Mouse (Mus musculus): ENCODE results near the gene Slc44a2. TPM values are rescaled to one million over a fixed set of nuclear protein-coding genes. Genes with fewer than 3 reads are reported as not detected.

The Slc44a2 gene
- polyA plus RNA-seq, 1 experiment from 2014 or later, result 76.9 TPM

Other genes with a start within 250 kb of the Slc44a2 start
- 0.51 and 2.2 TPM in 2 replicates for gene Gm49373, start 247.6 kb upstream of the Slc44a2 start, polyA plus RNA-seq (2016; fragmentation: Nextera tagmentation; extraction: Ambion mirVana)
- gene Fdx1l, start 247.1 kb upstream of the Slc44a2 start, polyA plus RNA-seq (2016; fragmentation: Nextera tagmentation; extraction: Ambion mirVana), result 37.6 and 42.6 TPM in 2 replicates
- gene Gm38431, start 228.7 kb upstream of the Slc44a2 start, polyA plus RNA-seq (2016; fragmentation: Nextera tagmentation; extraction: Ambion mirVana), result 2.0 and 2.8 TPM in 2 replicates
- gene Raver1, start 228.7 kb upstream of the Slc44a2 start, polyA plus RNA-seq (2016; fragmentation: Nextera tagmentation; extraction: Ambion mirVana), result 74.2 and 82.7 TPM in 2 replicates
- 12.8 TPM in 2 replicates for gene Tyk2, start 189.5 kb upstream of the Slc44a2 start, polyA plus RNA-seq (2016; fragmentation: Nextera tagmentation; extraction: Ambion mirVana)
- 260 and 272 TPM in 2 replicates for gene Cdc37, start 170.7 kb upstream of the Slc44a2 start, polyA plus RNA-seq (2016; fragmentation: Nextera tagmentation; extraction: Ambion mirVana)
- 12.8 and 14.5 TPM in 2 replicates for gene Pde4a, start 155.0 kb upstream of the Slc44a2 start, polyA plus RNA-seq (2016; fragmentation: Nextera tagmentation; extraction: Ambion mirVana)
- 47.5 and 49.6 TPM in 2 replicates for gene Keap1, start 81.3 kb upstream of the Slc44a2 start, polyA plus RNA-seq (2016; fragmentation: Nextera tagmentation; extraction: Ambion mirVana)
- 0.33 and 0.38 TPM in 2 replicates for gene S1pr5, start 72.3 kb upstream of the Slc44a2 start, polyA plus RNA-seq (2016; fragmentation: Nextera tagmentation; extraction: Ambion mirVana)
- gene Atg4d, start 55.4 kb upstream of the Slc44a2 start, polyA plus RNA-seq (2016; fragmentation: Nextera tagmentation; extraction: Ambion mirVana), result 47.4 and 50.7 TPM in 2 replicates
- gene Kri1, start 32.7 kb upstream of the Slc44a2 start, polyA plus RNA-seq (2016; fragmentation: Nextera tagmentation; extraction: Ambion mirVana), result 19.5 and 20.8 TPM in 2 replicates
- 70.6 and 74.5 TPM in 2 replicates for gene Cdkn2d, start 29.3 kb upstream of the Slc44a2 start, polyA plus RNA-seq (2016; fragmentation: Nextera tagmentation; extraction: Ambion mirVana)
- 3.3 TPM in 2 replicates for gene Ap1m2, start 8.4 kb upstream of the Slc44a2 start, polyA plus RNA-seq (2016; fragmentation: Nextera tagmentation; extraction: Ambion mirVana)
- 335 and 363 TPM in 2 replicates for gene Ilf3, start 47.2 kb downstream of the Slc44a2 start, polyA plus RNA-seq (2016; fragmentation: Nextera tagmentation; extraction: Ambion mirVana)
- gene Qtrt1, start 91.1 kb downstream of the Slc44a2 start, polyA plus RNA-seq (2016; fragmentation: Nextera tagmentation; extraction: Ambion mirVana), result 43.5 and 50.8 TPM in 2 replicates
- gene Dnm2, start 104.2 kb downstream of the Slc44a2 start, polyA plus RNA-seq (2016; fragmentation: Nextera tagmentation; extraction: Ambion mirVana), result 73.8 and 78.4 TPM in 2 replicates
- gene Tmed1, start 189.6 kb downstream of the Slc44a2 start, polyA plus RNA-seq (2016; fragmentation: Nextera tagmentation; extraction: Ambion mirVana), result 68.0 and 68.2 TPM in 2 replicates
- gene AB124611, start 205.5 kb downstream of the Slc44a2 start, polyA plus RNA-seq (2016; fragmentation: Nextera tagmentation; extraction: Ambion mirVana), result 4.9 and 7.2 TPM in 2 replicates
- gene Carm1, start 226.2 kb downstream of the Slc44a2 start, polyA plus RNA-seq (2016; fragmentation: Nextera tagmentation; extraction: Ambion mirVana), result 54.7 and 62.5 TPM in 2 replicates